In genomic region chr6:30737548-30738463, GRCm38 (mm10) we compare ENCODE assay signal across 8 mouse cellular contexts. TPM values are rescaled to one million over a fixed set of nuclear protein-coding genes. Genes with fewer than 3 reads are reported as not detected.
DNase-seq lines count a peak whose midpoint lies in the region; ATAC-seq and TF ChIP-seq lines count a peak whose summit lies in the region.

No protein-coding gene starts in this region.

- H3K4me2 ChIP-seq in embryonic facial prominence, embryonic 14.5 days (ENCODE audit: low read depth, low read length): peak overlapping the region; percentile 66
- H3K4me2 ChIP-seq in kidney, embryonic 14.5 days (replicated peaks; ENCODE audit: low read depth, low read length): peak overlapping the region; percentile 54
- peak overlapping the region; percentile 53 for H3K4me2 ChIP-seq in limb, embryonic 14.5 days (replicated peaks; ENCODE audit: low read depth, low read length, severe bottlenecking)
- H3K4me2 ChIP-seq in midbrain, embryonic 16.5 days (ENCODE audit: low read length): peak overlapping the region; percentile 57
- H3K4me2 ChIP-seq in stomach, embryonic 16.5 days (ENCODE audit: low read depth, low read length): peak overlapping the region; percentile 57

- no peaks in the 10 kb centered on the region for H3K79me2 ChIP-seq in C2C12 (ENCODE audit: control insufficient read depth, insufficient read depth)

- TF ChIP-seq CTCF in C2C12 (IDR thresholded peaks at IDR 0.05; ENCODE audit: control insufficient read depth, insufficient read depth, insufficient read length): no peak

- peak overlapping the region; percentile 21 for H3ac ChIP-seq in C2C12 (ENCODE audit: control insufficient read depth, insufficient read length, low read depth)

- H3K27me3 ChIP-seq in C2C12 (ENCODE audit: control insufficient read depth, insufficient read depth, insufficient read length): no peaks in the 10 kb centered on the region
- no peaks in the 10 kb centered on the region for H3K27me3 ChIP-seq in embryonic facial prominence, embryonic 14.5 days (replicated peaks; ENCODE audit: control insufficient read depth, insufficient read depth, low read length)
- no peaks in the 10 kb centered on the region for H3K27me3 ChIP-seq in heart, embryonic 10.5 days (ENCODE audit: insufficient read depth, poor library complexity, severe bottlenecking)
- H3K27me3 ChIP-seq in kidney, embryonic 14.5 days (ENCODE audit: control insufficient read depth, insufficient read depth, low read length): no peaks in the 10 kb centered on the region
- H3K27me3 ChIP-seq in limb, embryonic 14.5 days (ENCODE audit: control insufficient read depth, insufficient read depth, low read length): no peaks in the 10 kb centered on the region
- H3K27me3 ChIP-seq in midbrain, embryonic 16.5 days (ENCODE audit: control insufficient read depth, insufficient read depth, low read depth, low read length): no peaks in the 10 kb centered on the region
- no peaks in the 10 kb centered on the region for H3K27me3 ChIP-seq in stomach, embryonic 16.5 days (ENCODE audit: control insufficient read depth, insufficient read depth, low read length)

- peaks cover 64% of the 10 kb centered on the region for H3K9me3 ChIP-seq in embryonic facial prominence, embryonic 14.5 days (ENCODE audit: control insufficient read depth, low read length)
- H3K9me3 ChIP-seq in heart, embryonic 10.5 days: peaks cover 33% of the 10 kb centered on the region
- H3K9me3 ChIP-seq in kidney, embryonic 14.5 days (ENCODE audit: control insufficient read depth, low read length): peaks cover 55% of the 10 kb centered on the region
- H3K9me3 ChIP-seq in limb, embryonic 14.5 days (ENCODE audit: control insufficient read depth, low read length): peaks cover 44% of the 10 kb centered on the region
- H3K9me3 ChIP-seq in midbrain, embryonic 16.5 days (replicated peaks; ENCODE audit: control insufficient read depth, low read length, poor library complexity, severe bottlenecking): peaks cover 28% of the 10 kb centered on the region
- peaks cover 34% of the 10 kb centered on the region for H3K9me3 ChIP-seq in stomach, embryonic 16.5 days (replicated peaks; ENCODE audit: control insufficient read depth, low read length)

- peak; percentile 81 for ATAC-seq in embryonic facial prominence, embryonic 14.5 days (ENCODE audit: low read depth)
- peak; percentile 61 for ATAC-seq in kidney, embryonic 14.5 days (ENCODE audit: low FRiP score, low TSS enrichment)
- peak; percentile 80 for ATAC-seq in limb, embryonic 14.5 days (ENCODE audit: low FRiP score, low read depth)
- ATAC-seq in midbrain, embryonic 16.5 days: peak; percentile 74
- peak; percentile 70 for ATAC-seq in stomach, embryonic 16.5 days (ENCODE audit: insufficient read depth, low FRiP score)

- peak; percentile 99 for TF ChIP-seq POLR2A in limb, embryonic 14.5 days (IDR thresholded peaks at IDR 0.05; ENCODE audit: borderline replicate concordance, extremely low read depth, insufficient read depth, insufficient read length)

- no peaks in the 10 kb centered on the region for H3K79me3 ChIP-seq in C2C12 (ENCODE audit: low read depth)

- no peaks in the 10 kb centered on the region for H3K36me3 ChIP-seq in C2C12 (ENCODE audit: control insufficient read depth, insufficient read depth)
- peaks cover 24% of the 10 kb centered on the region for H3K36me3 ChIP-seq in embryonic facial prominence, embryonic 14.5 days (ENCODE audit: control insufficient read depth, insufficient read depth, low read length)
- H3K36me3 ChIP-seq in heart, embryonic 10.5 days: peaks cover 33% of the 10 kb centered on the region
- H3K36me3 ChIP-seq in kidney, embryonic 14.5 days (ENCODE audit: control insufficient read depth, insufficient read depth, low read length): peaks cover 11% of the 10 kb centered on the region
- peaks cover 22% of the 10 kb centered on the region for H3K36me3 ChIP-seq in limb, embryonic 14.5 days (ENCODE audit: control insufficient read depth, insufficient read depth, low read length)
- H3K36me3 ChIP-seq in midbrain, embryonic 16.5 days (ENCODE audit: control insufficient read depth, insufficient read depth, low read length): peaks cover 8% of the 10 kb centered on the region; the same call in 1 of the 2 replicates
- peaks cover 6% of the 10 kb centered on the region; the same call in 1 of the 2 replicates for H3K36me3 ChIP-seq in stomach, embryonic 16.5 days (ENCODE audit: control insufficient read depth, insufficient read depth, low read length)

- 53% methylated on average over 45 of the region's 66 CpGs for WGBS in embryonic facial prominence, embryonic 14.5 days
- 53% methylated on average over 64 of the region's 66 CpGs for WGBS in heart, embryonic 10.5 days
- WGBS in kidney, embryonic 14.5 days: 61% methylated on average over 66 of the region's 66 CpGs
- 52% methylated on average over 50 of the region's 66 CpGs for WGBS in limb, embryonic 14.5 days
- 51% methylated on average over 63 of the region's 66 CpGs for WGBS in midbrain, embryonic 16.5 days
- WGBS in stomach, embryonic 16.5 days: 57% methylated on average over 63 of the region's 66 CpGs

- peak; percentile 81 for DNase-seq in adrenal gland, postnatal 14 days
- peak; percentile 93 for DNase-seq in embryonic facial prominence, embryonic 14.5 days (ENCODE audit: low spot score)
- DNase-seq in heart, embryonic 10.5 days (ENCODE audit: low spot score): peak; percentile 88
- peak; percentile 83 for DNase-seq in limb, embryonic 14.5 days (ENCODE audit: low spot score)

- H3K4me3 ChIP-seq in C2C12 (ENCODE audit: insufficient read depth, poor library complexity, severe bottlenecking): no peak overlapping the region
- peak overlapping the region; percentile 53 for H3K4me3 ChIP-seq in embryonic facial prominence, embryonic 14.5 days (ENCODE audit: low read depth, low read length)
- H3K4me3 ChIP-seq in heart, embryonic 10.5 days: peak overlapping the region; percentile 70
- H3K4me3 ChIP-seq in kidney, embryonic 14.5 days (ENCODE audit: low read length): peak overlapping the region; percentile 57
- H3K4me3 ChIP-seq in limb, embryonic 14.5 days (replicated peaks; ENCODE audit: low read length): peak overlapping the region; percentile 57
- H3K4me3 ChIP-seq in midbrain, embryonic 16.5 days (ENCODE audit: low read depth, low read length): peak overlapping the region; percentile 65
- peak overlapping the region; percentile 53 for H3K4me3 ChIP-seq in stomach, embryonic 16.5 days (replicated peaks; ENCODE audit: low read length)

- H3K9ac ChIP-seq in embryonic facial prominence, embryonic 14.5 days (ENCODE audit: low read depth, low read length): peak overlapping the region; percentile 70
- peak overlapping the region; percentile 79 for H3K9ac ChIP-seq in kidney, embryonic 14.5 days (ENCODE audit: low read depth, low read length)
- peak overlapping the region; percentile 85 for H3K9ac ChIP-seq in limb, embryonic 14.5 days (ENCODE audit: low read depth, low read length, severe bottlenecking)
- peak overlapping the region; percentile 84 for H3K9ac ChIP-seq in midbrain, embryonic 16.5 days (ENCODE audit: low read depth, low read length)
- peak overlapping the region; percentile 68 for H3K9ac ChIP-seq in stomach, embryonic 16.5 days (ENCODE audit: low read length)

- H3K4me1 ChIP-seq in embryonic facial prominence, embryonic 14.5 days (ENCODE audit: control insufficient read depth, insufficient read depth, low read length): no peaks in the 10 kb centered on the region
- peaks cover 9% of the 10 kb centered on the region for H3K4me1 ChIP-seq in heart, embryonic 10.5 days
- H3K4me1 ChIP-seq in kidney, embryonic 14.5 days (ENCODE audit: control insufficient read depth, insufficient read depth, low read length): 0 out of 2 replicates have a peak, but pooled peaks cover 14% of the 10 kb centered on the region
- peaks cover 16% of the 10 kb centered on the region for H3K4me1 ChIP-seq in limb, embryonic 14.5 days (ENCODE audit: control insufficient read depth, insufficient read depth, low read length)
- H3K4me1 ChIP-seq in midbrain, embryonic 16.5 days (ENCODE audit: control insufficient read depth, insufficient read depth, low read length): peaks cover 22% of the 10 kb centered on the region
- H3K4me1 ChIP-seq in stomach, embryonic 16.5 days (ENCODE audit: control insufficient read depth, insufficient read depth, low read length): peaks cover 3% of the 10 kb centered on the region; the same call in 1 of the 2 replicates

- peak overlapping the region; percentile 89 for H3K27ac ChIP-seq in embryonic facial prominence, embryonic 14.5 days (replicated peaks; ENCODE audit: low read depth, low read length)
- peak overlapping the region; percentile 89 for H3K27ac ChIP-seq in heart, embryonic 10.5 days
- peak overlapping the region; percentile 87 for H3K27ac ChIP-seq in kidney, embryonic 14.5 days (ENCODE audit: low read depth, low read length)
- peak overlapping the region; percentile 90 for H3K27ac ChIP-seq in limb, embryonic 14.5 days (replicated peaks; ENCODE audit: low read depth, low read length)
- peak overlapping the region; percentile 91 for H3K27ac ChIP-seq in midbrain, embryonic 16.5 days (ENCODE audit: low read length)
- H3K27ac ChIP-seq in stomach, embryonic 16.5 days (ENCODE audit: low read length): peak overlapping the region; percentile 66

RNA-seq across cellular contexts. Expression of gene Mest, which starts 14.5 kb away (rescaled TPM):
- polyA plus RNA-seq in C2C12 (2012; fragmentation: generic; extraction: Trizol): 6.9 TPM
- 73.3 and 85.6 TPM in 2 replicates for total RNA-seq in adrenal gland, postnatal 14 days (2021)
- 2,046 and 2,257 TPM in 2 replicates for polyA plus RNA-seq in embryonic facial prominence, embryonic 14.5 days (2014; fragmentation: Nextera tagmentation; extraction: Ambion mirVana)
- 3,213 and 4,348 TPM in 2 replicates for polyA plus RNA-seq in heart, embryonic 10.5 days (2016; fragmentation: Nextera tagmentation; extraction: Ambion mirVana)
- 2,297 and 2,617 TPM in 2 replicates for polyA plus RNA-seq in kidney, embryonic 14.5 days (2014; fragmentation: Nextera tagmentation; extraction: Ambion mirVana)
- polyA plus RNA-seq in limb, embryonic 14.5 days (2012; rRNA removed): 3,348 and 4,195 TPM in 2 replicates
- polyA plus RNA-seq in limb, embryonic 14.5 days (2014; fragmentation: Nextera tagmentation; extraction: Ambion mirVana): 2,178 and 2,321 TPM in 2 replicates
- polyA plus RNA-seq in midbrain, embryonic 16.5 days (2015; fragmentation: Nextera tagmentation; extraction: Ambion mirVana): 268 and 368 TPM in 2 replicates
- 746 and 846 TPM in 2 replicates for polyA plus RNA-seq in stomach, embryonic 16.5 days (2015; fragmentation: Nextera tagmentation; extraction: Ambion mirVana)

RNA-seq across cellular contexts. Expression of gene Cep41, which starts 44.3 kb away (rescaled TPM):
- polyA plus RNA-seq in C2C12 (2012; fragmentation: generic; extraction: Trizol): 5.4 TPM
- total RNA-seq in adrenal gland, postnatal 14 days (2021): 6.8 and 8.2 TPM in 2 replicates
- 38.6 and 44.3 TPM in 2 replicates for polyA plus RNA-seq in embryonic facial prominence, embryonic 14.5 days (2014; fragmentation: Nextera tagmentation; extraction: Ambion mirVana)
- polyA plus RNA-seq in heart, embryonic 10.5 days (2016; fragmentation: Nextera tagmentation; extraction: Ambion mirVana): 12.5 and 15.3 TPM in 2 replicates
- 31.2 and 31.8 TPM in 2 replicates for polyA plus RNA-seq in kidney, embryonic 14.5 days (2014; fragmentation: Nextera tagmentation; extraction: Ambion mirVana)
- 44.3 and 48.5 TPM in 2 replicates for polyA plus RNA-seq in limb, embryonic 14.5 days (2012; rRNA removed)
- polyA plus RNA-seq in limb, embryonic 14.5 days (2014; fragmentation: Nextera tagmentation; extraction: Ambion mirVana): 41.1 and 50.9 TPM in 2 replicates
- polyA plus RNA-seq in midbrain, embryonic 16.5 days (2015; fragmentation: Nextera tagmentation; extraction: Ambion mirVana): 13.2 and 17.1 TPM in 2 replicates
- 8.8 and 11.6 TPM in 2 replicates for polyA plus RNA-seq in stomach, embryonic 16.5 days (2015; fragmentation: Nextera tagmentation; extraction: Ambion mirVana)

Comparison
In these comparisons a context has a peak if more than half of its experiments do, and no peak if none do; other contexts are left out.
1. RNA of gene Mest, which starts 14.5 kb away (polyA plus RNA-seq): 2,178 to 4,195 TPM in limb, embryonic 14.5 days, 3,213 to 4,348 TPM in heart, embryonic 10.5 days, 2,297 to 2,617 TPM in kidney, embryonic 14.5 days, 2,046 to 2,257 TPM in embryonic facial prominence, embryonic 14.5 days, 746 to 846 TPM in stomach, embryonic 16.5 days and 268 to 368 TPM in midbrain, embryonic 16.5 days; 6.9 TPM in C2C12 (single experiment); every median in the first group is over 10 times any median in the second.
2. Peak in every context shown above with its lines, with median percentiles within 50 percentile points of each other: DNase-seq, ATAC-seq, H3K27ac ChIP-seq, H3K4me2 ChIP-seq and H3K9ac ChIP-seq.